Mouse (Mus musculus): ENCODE measurements at regions not wholly inside any gene's neighbourhood (a gene's known extent, or its start where the extent isn't known, plus 50 kb on each side); places are given as distances from the start of the nearest gene placed in this dataset.
"Not testable (repeated sequence)": the region's sequence is repeated elsewhere in the genome, so short reads cannot be mapped to it uniquely, and the experiment has no call there.

GRCm38 (mm10) chr12:46398875-46399652 is 419.7 kb downstream of the Nova1 start:
- in situ Hi-C loops (cut with MboI, MseI), result no loop called here

- in situ Hi-C loops (cut with MboI, MseI), result no loop called here
Measured at GRCm38 (mm10) chr12:46395245-46395644, 423.5 kb downstream of the Nova1 start.

GRCm38 (mm10) chr12:46393769-46394168 is 425.0 kb downstream of the Nova1 start:
- in situ Hi-C loops (cut with MboI, MseI), result no loop called here

GRCm38 (mm10) chr12:46378914-46379313 is 439.8 kb downstream of the Nova1 start:
- in situ Hi-C loops (cut with MboI, MseI), result no loop called here

- in situ Hi-C loops (cut with MboI, MseI), result no loop called here
Measured at GRCm38 (mm10) chr12:46371747-46372146, 447.0 kb downstream of the Nova1 start.

- in situ Hi-C loops (cut with MboI, MseI), result no loop called here
Measured at GRCm38 (mm10) chr12:46333376-46333775, 485.4 kb downstream of the Nova1 start.

- in situ Hi-C loops (cut with MboI, MseI), result no loop called here
Measured at GRCm38 (mm10) chr12:46327865-46328264, 490.9 kb downstream of the Nova1 start.

- in situ Hi-C loops (cut with MboI, MseI), result no loop called here
Measured at GRCm38 (mm10) chr12:46323276-46323675, 495.5 kb downstream of the Nova1 start.

GRCm38 (mm10) chr12:46303136-46303797 is 515.5 kb downstream of the Nova1 start:
- in situ Hi-C loops (cut with MboI, MseI), result no loop called here

- in situ Hi-C loops (cut with MboI, MseI), result no loop called here
Measured at GRCm38 (mm10) chr12:46298926-46299325, 519.8 kb downstream of the Nova1 start.

- in situ Hi-C loops (cut with MboI, MseI), result no loop called here
Measured at GRCm38 (mm10) chr12:46284519-46284918, 534.2 kb downstream of the Nova1 start.

- in situ Hi-C loops (cut with MboI, MseI), result no loop called here
Measured at GRCm38 (mm10) chr12:46248402-46249018, 570.2 kb downstream of the Nova1 start.

GRCm38 (mm10) chr12:46244925-46245324 is 573.8 kb downstream of the Nova1 start:
- in situ Hi-C loops (cut with MboI, MseI), result no loop called here

- in situ Hi-C loops (cut with MboI, MseI), result no loop called here
Measured at GRCm38 (mm10) chr12:46232359-46232758, 586.4 kb downstream of the Nova1 start.

- in situ Hi-C loops (cut with MboI, MseI), result not testable (repeated sequence)
Measured at GRCm38 (mm10) chr12:46215328-46215727, 603.4 kb downstream of the Nova1 start.

GRCm38 (mm10) chr12:46199076-46199475 is 619.7 kb downstream of the Nova1 start:
- in situ Hi-C loops (cut with MboI, MseI), result no loop called here

- in situ Hi-C loops (cut with MboI, MseI), result no loop called here
Measured at GRCm38 (mm10) chr12:46197482-46198101, 621.1 kb downstream of the Nova1 start.

GRCm38 (mm10) chr12:46194173-46194572 is 624.6 kb downstream of the Nova1 start:
- in situ Hi-C loops (cut with MboI, MseI), result no loop called here
